Mouse (Mus musculus) neural tube, embryonic 14.5 days (tissue): ENCODE measurements around the gene Hcn4. TPM values are rescaled to one million over a fixed set of nuclear protein-coding genes. Genes with fewer than 3 reads are reported as not detected.
A peak's percentile ranks its signal among the peaks of the same experiment; 100 is the strongest.

Experiments used
- ATAC-seq: fragments of 200-750 bp; cut with Nextera tagmentation; 2 replicates; pipeline ENCODE4 v1.8.0; 2017; ENCODE audit warnings: low read depth, mild to moderate bottlenecking, moderate TSS enrichment, moderate library complexity
- H3K27ac ChIP-seq: fragments of 300-500 bp; sonication (generic); 2 replicates; pipeline ENCODE4 v1.5.1; 2014; ENCODE audit warnings: low read depth, mild to moderate bottlenecking, control low read depth, low read length, moderate library complexity, mixed read lengths
- H3K27me3 ChIP-seq: fragments of 300-500 bp; sonication (generic); 2 replicates; pipeline ENCODE4 v1.6.1; 2014; ENCODE audit warnings: low read length; ENCODE audit not compliant: control insufficient read depth, insufficient read depth
- H3K36me3 ChIP-seq: fragments of 300-500 bp; sonication (generic); 2 replicates; pipeline ENCODE4 v1.6.1; 2014; ENCODE audit warnings: low read length, mixed read lengths; ENCODE audit not compliant: control insufficient read depth, insufficient read depth
- H3K4me1 ChIP-seq: fragments of 300-500 bp; sonication (generic); 2 replicates; pipeline ENCODE4 v1.6.1; 2014; ENCODE audit warnings: low read length; ENCODE audit not compliant: control insufficient read depth, insufficient read depth
- H3K4me2 ChIP-seq: fragments of 300-500 bp; sonication (generic); 2 replicates; pipeline ENCODE4 v1.6.1; 2014; ENCODE audit warnings: mild to moderate bottlenecking, low read depth, low read length, control low read depth
- H3K4me3 ChIP-seq: fragments of 300-500 bp; sonication (generic); 2 replicates; pipeline ENCODE4 v1.5.1; 2014; ENCODE audit warnings: low read depth, low read length, control low read depth, mixed read lengths
- H3K9ac ChIP-seq: fragments of 300-500 bp; sonication (generic); replicated peaks from 2 replicates; pipeline ENCODE4 v1.6.1; 2014; ENCODE audit warnings: low read depth, mild to moderate bottlenecking, control low read depth, low read length, mixed read lengths
- H3K9me3 ChIP-seq: fragments of 300-500 bp; sonication (generic); 2 replicates; pipeline ENCODE4 v1.6.1; 2016; ENCODE audit warnings: low read length; ENCODE audit not compliant: control insufficient read depth
- WGBS: fragments of 180-500 bp; shearing (Covaris S2); extraction: QIAGEN DNeasy Blood & Tissue Kit; methylation state at CpG from one replicate; pipeline ENCODE4 v1.1.7; 2014; 5-methylcytosine and 5-hydroxymethylcytosine counted together
- polyA plus RNA-seq: library from polyadenylated mRNA; unstranded; fragments of >200 nt; fragmentation: Nextera tagmentation; extraction: Ambion mirVana; gene quantifications from 2 replicates; pipeline ENCODE4 v1.2.1, GENCODE M21; 2014

Hcn4 gene
- polyA plus RNA-seq, 1 experiment from 2014 or later = 4.9 TPM

- H3K4me2 ChIP-seq = no peak overlapping the region
- ATAC-seq = no peak
- no peak overlapping the region for H3K9ac ChIP-seq
- H3K9me3 ChIP-seq = no peaks in the 10 kb centered on the region
- H3K4me3 ChIP-seq = no peak overlapping the region
- H3K27ac ChIP-seq = no peak overlapping the region
- no peaks in the 10 kb centered on the region for H3K36me3 ChIP-seq
- no peaks in the 10 kb centered on the region for H3K27me3 ChIP-seq
- H3K4me1 ChIP-seq = no peaks in the 10 kb centered on the region
- WGBS = 38% methylated on average over 3 of the region's 3 CpGs
Measured at GRCm38 (mm10) chr9:58811171-58811570, 12.0 kb upstream of the Hcn4 start.

GRCm38 (mm10) chr9:58815552-58816260 is 7.5 kb upstream of the Hcn4 start:
- no peak; the same call in 1 of the 2 replicates for ATAC-seq
- Histone ChIP-seq H3K9me3 (no peaks in the 10 kb centered on the region), H3K27ac (no peak overlapping the region), H3K4me2 (no peak overlapping the region), H3K9ac (no peak overlapping the region), H3K27me3 (0 out of 2 replicates have a peak, but pooled peaks cover 3% of the 10 kb centered on the region), H3K36me3 (no peaks in the 10 kb centered on the region), H3K4me3 (no peak overlapping the region), H3K4me1 (no peaks in the 10 kb centered on the region)
- 56% methylated on average over 15 of the region's 15 CpGs for WGBS

GRCm38 (mm10) chr9:58816458-58816857 is 6.8 kb upstream of the Hcn4 start:
- 68% methylated on average over 9 of the region's 9 CpGs for WGBS
- no peak overlapping the region for H3K27ac ChIP-seq
- H3K36me3 ChIP-seq = no peaks in the 10 kb centered on the region
- no peaks in the 10 kb centered on the region for H3K9me3 ChIP-seq
- 0 out of 2 replicates have a peak, but pooled peaks cover 3% of the 10 kb centered on the region for H3K27me3 ChIP-seq
- no peak overlapping the region for H3K4me2 ChIP-seq
- no peak overlapping the region for H3K4me3 ChIP-seq
- H3K4me1 ChIP-seq = no peaks in the 10 kb centered on the region
- no peak overlapping the region for H3K9ac ChIP-seq
- no peak for ATAC-seq

GRCm38 (mm10) chr9:58817676-58818075 is 5.5 kb upstream of the Hcn4 start:
- H3K4me2 ChIP-seq = no peak overlapping the region
- no peak overlapping the region for H3K27ac ChIP-seq
- 66% methylated on average over 3 of the region's 3 CpGs for WGBS
- no peak overlapping the region for H3K9ac ChIP-seq
- ATAC-seq = no peak
- H3K9me3 ChIP-seq = no peaks in the 10 kb centered on the region
- H3K4me3 ChIP-seq = no peak overlapping the region
- H3K4me1 ChIP-seq = no peaks in the 10 kb centered on the region
- 0 out of 2 replicates have a peak, but pooled peaks cover 3% of the 10 kb centered on the region for H3K27me3 ChIP-seq
- H3K36me3 ChIP-seq = no peaks in the 10 kb centered on the region

- Histone ChIP-seq H3K27ac (peak overlapping the region; percentile 92), H3K27me3 (peaks cover 8% of the 10 kb centered on the region; the same call in 1 of the 2 replicates), H3K36me3 (no peaks in the 10 kb centered on the region), H3K9me3 (no peaks in the 10 kb centered on the region), H3K4me2 (peak overlapping the region; percentile 72), H3K4me3 (peak overlapping the region; percentile 85), H3K9ac (peak overlapping the region; percentile 89), H3K4me1 (peaks cover 22% of the 10 kb centered on the region; the same call in 1 of the 2 replicates)
- WGBS = under 1% methylated on average over 60 of the region's 62 CpGs
- peak; percentile 91 for ATAC-seq
Measured at GRCm38 (mm10) chr9:58822431-58823091, 651 bp upstream of the Hcn4 start.

GRCm38 (mm10) chr9:58823918-58824215 is 655 bp downstream of the Hcn4 start:
- Histone ChIP-seq H3K9ac (peak overlapping the region; percentile 89), H3K4me1 (peaks cover 27% of the 10 kb centered on the region; the same call in 1 of the 2 replicates), H3K27me3 (peaks cover 8% of the 10 kb centered on the region; the same call in 1 of the 2 replicates), H3K36me3 (no peaks in the 10 kb centered on the region), H3K9me3 (no peaks in the 10 kb centered on the region), H3K4me2 (peak overlapping the region; percentile 72), H3K4me3 (peak overlapping the region; percentile 85), H3K27ac (peak overlapping the region; percentile 92)
- under 1% methylated on average over 29 of the region's 35 CpGs for WGBS
- ATAC-seq = no peak

- no peak for ATAC-seq
- WGBS = 55% methylated on average over 4 of the region's 4 CpGs
- no peak overlapping the region for H3K27ac ChIP-seq
- peaks cover 21% of the 10 kb centered on the region; the same call in 1 of the 2 replicates for H3K4me1 ChIP-seq
- H3K9ac ChIP-seq = no peak overlapping the region
- no peak overlapping the region for H3K4me2 ChIP-seq
- H3K36me3 ChIP-seq = no peaks in the 10 kb centered on the region
- no peak overlapping the region for H3K4me3 ChIP-seq
- H3K27me3 ChIP-seq = peaks cover 4% of the 10 kb centered on the region; the same call in 1 of the 2 replicates
- no peaks in the 10 kb centered on the region for H3K9me3 ChIP-seq
Measured at GRCm38 (mm10) chr9:58829627-58830026, 6.4 kb downstream of the Hcn4 start.

GRCm38 (mm10) chr9:58832939-58833338 is 9.7 kb downstream of the Hcn4 start:
- H3K9ac ChIP-seq = no peak overlapping the region
- H3K36me3 ChIP-seq = no peaks in the 10 kb centered on the region
- H3K27me3 ChIP-seq = no peaks in the 10 kb centered on the region
- WGBS = 37% methylated on average over 3 of the region's 3 CpGs
- peaks cover 5% of the 10 kb centered on the region; the same call in 1 of the 2 replicates for H3K4me1 ChIP-seq
- no peak overlapping the region for H3K27ac ChIP-seq
- H3K9me3 ChIP-seq = no peaks in the 10 kb centered on the region
- H3K4me3 ChIP-seq = no peak overlapping the region
- ATAC-seq = no peak
- H3K4me2 ChIP-seq = no peak overlapping the region

- Histone ChIP-seq H3K9me3 (no peaks in the 10 kb centered on the region), H3K9ac (no peak overlapping the region), H3K4me3 (no peak overlapping the region), H3K27ac (no peak overlapping the region), H3K4me1 (no peaks in the 10 kb centered on the region), H3K36me3 (no peaks in the 10 kb centered on the region), H3K4me2 (no peak overlapping the region), H3K27me3 (no peaks in the 10 kb centered on the region)
- ATAC-seq = no peak
- 80% methylated on average over 5 of the region's 5 CpGs for WGBS
Measured at GRCm38 (mm10) chr9:58837174-58837573, 14.0 kb downstream of the Hcn4 start.
